Mouse (Mus musculus): ENCODE results near the gene Zfp710. TPM values are rescaled to one million over a fixed set of nuclear protein-coding genes. Genes with fewer than 3 reads are reported as not detected.

Zfp710 gene
- 0.24 TPM for polyA plus RNA-seq (2014; fragmentation: Illumina TruSeq; extraction: RNeasy Lipid Tissue Mini Kit (QIAGEN cat#74804); ENCODE audit: low read depth, low replicate concordance)

DNA sequence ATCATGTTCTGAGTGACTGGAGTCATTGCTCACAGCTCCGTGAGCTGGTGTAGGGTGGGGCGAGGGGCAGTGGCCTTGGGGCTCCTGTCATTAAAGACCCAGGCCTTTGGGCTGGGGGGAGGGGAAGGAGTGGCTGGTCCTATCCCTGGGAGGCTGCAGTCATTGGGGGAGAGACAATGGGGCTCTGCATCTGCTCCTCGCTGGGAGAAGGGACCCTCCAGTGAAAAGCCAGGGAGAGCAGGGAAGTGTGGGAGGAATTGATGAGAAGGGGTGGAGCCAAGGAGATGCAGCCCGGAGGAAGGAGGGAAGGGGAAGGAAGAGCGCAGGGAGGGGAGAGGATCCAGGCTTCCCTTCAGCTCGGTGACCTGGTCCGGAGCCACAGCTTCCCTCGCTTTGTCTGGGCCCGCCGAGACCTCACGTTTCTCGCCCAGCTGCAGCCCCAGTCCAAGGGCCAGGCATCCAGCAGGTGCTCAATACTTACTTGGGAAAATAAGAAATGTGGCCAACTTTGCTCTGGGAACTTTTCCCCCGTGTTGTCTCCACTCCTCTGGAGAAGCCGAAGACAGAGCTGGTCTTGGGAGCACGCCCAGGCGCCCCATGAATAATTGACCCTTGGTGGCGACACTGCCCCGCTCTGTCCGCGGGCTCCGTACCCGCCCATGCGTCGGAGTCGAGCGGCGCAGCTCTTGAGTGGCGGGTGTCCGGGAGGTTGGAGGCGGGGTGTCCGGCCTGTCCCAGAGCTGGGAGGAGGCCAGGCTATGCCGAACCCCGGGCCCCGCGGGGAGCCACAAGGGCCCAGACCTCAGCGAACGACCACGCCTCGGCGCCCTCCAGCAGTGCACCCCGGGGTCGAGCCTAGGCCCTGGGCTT, at the start of gene Zfp710:
Zfp710 (plus strand) TSS at position 294 of the 870 bp plus-strand sequence.

DNA sequence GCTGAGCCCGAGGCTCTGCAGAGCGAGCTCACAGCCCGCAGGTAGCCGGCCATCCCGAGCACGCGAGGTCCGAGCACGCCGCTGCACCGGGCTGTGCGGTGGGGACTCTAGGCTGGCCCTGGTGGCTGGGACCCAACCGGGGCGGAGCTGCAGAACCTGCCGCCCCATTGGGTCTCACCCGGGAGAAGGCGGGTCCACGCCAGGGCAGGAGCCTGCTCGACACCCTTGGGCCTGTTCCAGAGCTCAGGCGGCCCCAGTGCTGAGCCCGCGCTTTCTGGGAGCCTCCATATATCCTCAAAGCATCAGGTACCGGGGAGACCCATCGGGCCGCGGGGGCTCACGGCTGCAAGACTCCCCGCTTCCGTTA, 90.6 kb downstream of the Zfp710 start, which contains the start of gene Idh2:
Idh2 (minus strand) TSS at position 169 of the 367 bp plus-strand sequence.

Other genes with a start within 250 kb of the Zfp710 start
- gene Mesp1, start 231.0 kb upstream of the Zfp710 start, polyA plus RNA-seq (2014; fragmentation: Illumina TruSeq; extraction: RNeasy Lipid Tissue Mini Kit (QIAGEN cat#74804); ENCODE audit: low read depth, low replicate concordance): 0.77 TPM
- 1.9 TPM for gene Mesp2, start 214.1 kb upstream of the Zfp710 start, polyA plus RNA-seq (2014; fragmentation: Illumina TruSeq; extraction: RNeasy Lipid Tissue Mini Kit (QIAGEN cat#74804); ENCODE audit: low read depth, low replicate concordance)
- 0.59 TPM for gene Anpep, start 163.8 kb upstream of the Zfp710 start, polyA plus RNA-seq (2014; fragmentation: Illumina TruSeq; extraction: RNeasy Lipid Tissue Mini Kit (QIAGEN cat#74804); ENCODE audit: low read depth, low replicate concordance)
- 17.2 TPM for gene Ap3s2, start 104.2 kb upstream of the Zfp710 start, polyA plus RNA-seq (2014; fragmentation: Illumina TruSeq; extraction: RNeasy Lipid Tissue Mini Kit (QIAGEN cat#74804); ENCODE audit: low read depth, low replicate concordance)
- 0.80 TPM for gene Arpin, start 89.5 kb upstream of the Zfp710 start, polyA plus RNA-seq (2014; fragmentation: Illumina TruSeq; extraction: RNeasy Lipid Tissue Mini Kit (QIAGEN cat#74804); ENCODE audit: low read depth, low replicate concordance)
- gene Idh2, start 90.6 kb downstream of the Zfp710 start, polyA plus RNA-seq (2014; fragmentation: Illumina TruSeq; extraction: RNeasy Lipid Tissue Mini Kit (QIAGEN cat#74804); ENCODE audit: low read depth, low replicate concordance): 0.85 TPM
- gene Sema4b, start 162.0 kb downstream of the Zfp710 start, polyA plus RNA-seq (2014; fragmentation: Illumina TruSeq; extraction: RNeasy Lipid Tissue Mini Kit (QIAGEN cat#74804); ENCODE audit: low read depth, low replicate concordance): 0.67 TPM
- gene Cib1, start 208.0 kb downstream of the Zfp710 start, polyA plus RNA-seq (2014; fragmentation: Illumina TruSeq; extraction: RNeasy Lipid Tissue Mini Kit (QIAGEN cat#74804); ENCODE audit: low read depth, low replicate concordance): 49.1 TPM
- 0.91 TPM for gene Gdpgp1, start 208.1 kb downstream of the Zfp710 start, polyA plus RNA-seq (2014; fragmentation: Illumina TruSeq; extraction: RNeasy Lipid Tissue Mini Kit (QIAGEN cat#74804); ENCODE audit: low read depth, low replicate concordance)
- gene Ttll13, start 221.6 kb downstream of the Zfp710 start, polyA plus RNA-seq (2014; fragmentation: Illumina TruSeq; extraction: RNeasy Lipid Tissue Mini Kit (QIAGEN cat#74804); ENCODE audit: low read depth, low replicate concordance): 226 TPM
- gene Ngrn, start 236.4 kb downstream of the Zfp710 start, polyA plus RNA-seq (2014; fragmentation: Illumina TruSeq; extraction: RNeasy Lipid Tissue Mini Kit (QIAGEN cat#74804); ENCODE audit: low read depth, low replicate concordance): 5.7 TPM
- 4.8 TPM for gene Vps33b, start 244.8 kb downstream of the Zfp710 start, polyA plus RNA-seq (2014; fragmentation: Illumina TruSeq; extraction: RNeasy Lipid Tissue Mini Kit (QIAGEN cat#74804); ENCODE audit: low read depth, low replicate concordance)

Data from testis, adult 10 weeks (tissue).